Mouse (Mus musculus): Measurements from ENCODE around the gene Dnm2. TPM values are rescaled to one million over a fixed set of nuclear protein-coding genes. Genes with fewer than 3 reads are reported as not detected.

Gene Dnm2
- polyA plus RNA-seq, 1 experiment = 67.9 TPM

DNA sequence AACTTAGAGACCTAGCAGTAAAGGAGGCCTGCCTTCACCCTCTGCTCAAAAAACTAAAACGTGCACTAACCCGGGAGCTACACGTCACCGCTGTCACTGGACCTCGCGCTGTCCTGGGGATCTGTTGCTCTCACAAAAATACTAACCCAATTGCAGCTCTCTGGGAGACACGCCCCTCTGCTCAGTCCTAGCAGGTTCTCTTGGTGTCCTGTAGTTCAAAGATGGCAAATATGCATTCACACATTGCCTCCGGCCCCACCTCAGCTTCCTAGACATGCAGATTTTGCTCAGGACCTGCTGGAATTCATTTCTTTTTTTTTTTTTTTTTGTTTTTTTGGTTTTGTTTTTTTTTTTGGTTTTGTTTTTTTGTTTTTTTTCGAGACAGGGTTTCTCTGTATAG, 66.0 kb downstream of the Dnm2 start:
- TF ChIP-seq POLR2A (IDR thresholded peaks at IDR 0.05; ENCODE audit: extremely low read depth, insufficient read depth, low read length) (no peak), CTCF (IDR thresholded peaks at IDR 0.05; ENCODE audit: extremely low read depth, insufficient read depth, low read length) (no peak)
- no peak overlapping the region for H3K4me3 ChIP-seq (ENCODE audit: insufficient read depth, low read length)
- no peak overlapping the region for H3K27ac ChIP-seq (ENCODE audit: insufficient read depth, low read length)
- peaks cover 7% of the 10 kb centered on the region; the same call in 1 of the 2 replicates for H3K4me1 ChIP-seq (ENCODE audit: control insufficient read depth, insufficient read depth, low read length)

DNA sequence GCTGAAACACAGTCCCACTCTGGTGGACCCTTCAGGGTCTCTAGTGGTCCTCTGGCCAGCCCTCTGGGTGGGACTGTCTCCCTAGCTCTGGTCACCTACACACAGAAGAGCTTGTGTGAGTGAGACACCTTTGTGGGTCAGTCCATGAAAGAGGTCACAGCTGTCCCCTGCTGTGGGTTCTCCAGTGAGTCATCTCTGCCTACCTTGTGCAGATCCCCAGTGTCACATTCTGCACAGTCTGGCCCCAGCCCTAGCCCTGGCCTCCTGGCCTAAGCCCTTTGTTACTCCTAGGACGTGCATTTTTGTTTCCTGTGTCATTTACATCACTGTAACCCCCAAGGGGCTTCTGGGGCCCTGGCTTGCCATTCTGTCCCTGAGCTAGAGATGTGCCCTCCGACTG, 69.2 kb downstream of the Dnm2 start:
- no peak overlapping the region for H3K27ac ChIP-seq (ENCODE audit: insufficient read depth, low read length)
- peaks cover 7% of the 10 kb centered on the region; the same call in 1 of the 2 replicates for H3K4me1 ChIP-seq (ENCODE audit: control insufficient read depth, insufficient read depth, low read length)
- TF ChIP-seq CTCF (IDR thresholded peaks at IDR 0.05; ENCODE audit: extremely low read depth, insufficient read depth, low read length) (no peak), POLR2A (IDR thresholded peaks at IDR 0.05; ENCODE audit: extremely low read depth, insufficient read depth, low read length) (no peak)

DNA sequence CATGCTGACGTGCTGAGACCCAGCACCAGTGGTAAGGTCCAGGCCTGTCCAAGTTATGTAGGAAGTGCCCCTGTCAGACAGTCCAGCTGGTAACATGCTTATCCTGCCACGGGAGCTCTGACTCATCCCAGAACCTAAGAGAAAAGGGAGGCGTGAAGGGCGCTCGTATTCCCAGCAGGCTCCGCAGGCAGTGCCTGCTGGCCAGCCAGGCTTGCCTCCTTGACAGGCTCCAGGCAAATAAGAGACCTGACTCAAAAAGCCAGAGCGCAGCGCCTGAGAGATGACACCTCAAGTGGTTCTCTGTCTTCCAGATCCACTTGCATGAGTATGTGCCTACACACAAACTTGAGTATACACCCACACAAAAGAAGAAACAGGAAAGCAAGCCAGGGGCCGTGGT, 70.0 kb downstream of the Dnm2 start:
- H3K27ac ChIP-seq (ENCODE audit: insufficient read depth, low read length) = no peak overlapping the region
- H3K4me1 ChIP-seq (ENCODE audit: control insufficient read depth, insufficient read depth, low read length) = peaks cover 7% of the 10 kb centered on the region; the same call in 1 of the 2 replicates
- H3K4me3 ChIP-seq (ENCODE audit: insufficient read depth, low read length) = no peak overlapping the region
- TF ChIP-seq CTCF (IDR thresholded peaks at IDR 0.05; ENCODE audit: extremely low read depth, insufficient read depth, low read length) (no peak), POLR2A (IDR thresholded peaks at IDR 0.05; ENCODE audit: extremely low read depth, insufficient read depth, low read length) (no peak)

More for the DNA sequence above, 69.2 kb downstream of the Dnm2 start:
- H3K4me3 ChIP-seq (ENCODE audit: insufficient read depth, low read length) = no peak overlapping the region

DNA sequence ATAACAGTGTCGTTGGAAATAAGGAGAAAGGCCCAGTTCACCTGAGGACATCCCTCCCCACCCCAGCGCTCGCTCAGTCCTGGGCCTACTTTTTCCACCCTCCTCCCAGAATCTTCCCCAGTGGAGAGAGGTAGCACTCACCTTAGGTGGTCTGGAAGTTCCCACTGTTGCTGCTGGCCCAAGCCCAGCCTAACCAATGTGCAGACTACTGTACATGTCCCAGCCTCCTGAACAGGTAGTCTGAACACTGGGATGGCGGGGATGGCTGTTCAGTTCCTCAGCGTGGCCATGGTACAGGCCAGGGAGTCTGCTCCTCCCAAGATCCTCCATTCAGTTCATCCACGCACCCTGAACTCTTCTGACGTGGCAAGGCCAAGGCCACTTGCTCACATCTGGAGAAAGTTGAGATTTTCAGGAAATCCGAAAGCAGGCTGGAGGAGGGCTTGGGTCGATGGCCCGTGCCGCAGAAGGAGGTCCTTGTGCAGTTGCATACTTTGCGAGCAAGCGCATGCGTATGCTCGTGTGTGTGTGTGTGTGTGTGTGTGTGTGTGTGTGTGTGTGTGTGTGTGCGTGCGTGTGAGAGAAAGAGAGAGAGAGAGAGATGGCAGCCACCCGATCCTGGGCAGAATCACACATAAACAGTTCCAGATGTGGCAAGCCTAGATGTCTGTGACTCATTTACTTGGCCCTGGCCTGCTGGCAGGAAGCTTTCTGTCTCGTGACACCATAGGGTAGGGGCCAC, 71.8 kb downstream of the Dnm2 start:
- Histone ChIP-seq H3K27ac (ENCODE audit: insufficient read depth, low read length) (no peak overlapping the region), H3K4me1 (ENCODE audit: control insufficient read depth, insufficient read depth, low read length) (peaks cover 7% of the 10 kb centered on the region; the same call in 1 of the 2 replicates), H3K4me3 (ENCODE audit: insufficient read depth, low read length) (no peak overlapping the region)
- TF ChIP-seq POLR2A (IDR thresholded peaks at IDR 0.05; ENCODE audit: extremely low read depth, insufficient read depth, low read length) = no peak
- TF ChIP-seq CTCF (IDR thresholded peaks at IDR 0.05; ENCODE audit: extremely low read depth, insufficient read depth, low read length) = no peak

DNA sequence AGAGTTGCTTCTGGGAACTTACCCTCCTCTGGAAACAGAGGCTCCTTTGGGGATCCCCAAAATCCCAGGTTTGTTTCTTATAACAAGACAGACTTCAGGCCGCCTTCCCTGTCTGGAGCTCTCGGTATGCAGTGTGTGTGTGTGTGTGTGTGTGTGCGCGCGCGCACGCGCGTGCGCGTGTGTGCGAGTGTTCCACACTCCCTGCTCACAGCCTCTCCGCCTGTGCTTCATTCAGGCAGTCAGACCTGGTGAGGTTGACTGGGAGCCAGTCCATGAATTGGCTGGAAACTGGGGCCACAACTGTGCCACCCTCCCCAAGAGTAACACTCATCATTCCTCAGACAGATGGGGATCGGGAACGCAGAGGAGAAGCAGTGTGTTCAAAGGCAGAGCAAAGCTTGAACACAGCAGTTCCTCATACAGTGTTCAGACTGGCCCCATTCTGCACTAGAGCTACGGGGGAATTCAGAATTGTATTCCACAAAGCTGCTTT, 72.4 kb downstream of the Dnm2 start:
- no peak overlapping the region for H3K27ac ChIP-seq (ENCODE audit: insufficient read depth, low read length)
- H3K4me3 ChIP-seq (ENCODE audit: insufficient read depth, low read length) = no peak overlapping the region
- no peak for TF ChIP-seq CTCF (IDR thresholded peaks at IDR 0.05; ENCODE audit: extremely low read depth, insufficient read depth, low read length)
- TF ChIP-seq POLR2A (IDR thresholded peaks at IDR 0.05; ENCODE audit: extremely low read depth, insufficient read depth, low read length) = no peak
- peaks cover 7% of the 10 kb centered on the region; the same call in 1 of the 2 replicates for H3K4me1 ChIP-seq (ENCODE audit: control insufficient read depth, insufficient read depth, low read length)

DNA sequence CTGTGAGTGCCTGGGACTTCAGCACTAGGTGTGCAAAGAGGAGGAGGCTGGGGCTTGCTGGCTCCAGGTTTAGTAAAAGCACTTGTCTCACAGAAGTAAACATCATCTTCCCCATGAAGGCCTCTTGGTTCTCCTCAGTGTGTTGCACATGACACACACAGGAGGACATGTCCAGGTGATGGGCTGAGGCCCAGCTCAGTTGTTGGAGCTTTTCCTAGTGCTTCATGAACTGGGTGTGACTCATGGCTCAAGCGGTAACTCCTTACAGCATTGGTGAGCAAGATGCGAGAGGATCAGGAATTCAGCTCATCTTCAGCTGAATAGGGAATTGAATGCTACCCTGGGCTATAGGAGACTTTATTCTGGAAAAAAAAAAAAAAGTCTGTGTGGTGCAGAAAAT, 73.0 kb downstream of the Dnm2 start:
- H3K27ac ChIP-seq (ENCODE audit: insufficient read depth, low read length) = no peak overlapping the region

DNA sequence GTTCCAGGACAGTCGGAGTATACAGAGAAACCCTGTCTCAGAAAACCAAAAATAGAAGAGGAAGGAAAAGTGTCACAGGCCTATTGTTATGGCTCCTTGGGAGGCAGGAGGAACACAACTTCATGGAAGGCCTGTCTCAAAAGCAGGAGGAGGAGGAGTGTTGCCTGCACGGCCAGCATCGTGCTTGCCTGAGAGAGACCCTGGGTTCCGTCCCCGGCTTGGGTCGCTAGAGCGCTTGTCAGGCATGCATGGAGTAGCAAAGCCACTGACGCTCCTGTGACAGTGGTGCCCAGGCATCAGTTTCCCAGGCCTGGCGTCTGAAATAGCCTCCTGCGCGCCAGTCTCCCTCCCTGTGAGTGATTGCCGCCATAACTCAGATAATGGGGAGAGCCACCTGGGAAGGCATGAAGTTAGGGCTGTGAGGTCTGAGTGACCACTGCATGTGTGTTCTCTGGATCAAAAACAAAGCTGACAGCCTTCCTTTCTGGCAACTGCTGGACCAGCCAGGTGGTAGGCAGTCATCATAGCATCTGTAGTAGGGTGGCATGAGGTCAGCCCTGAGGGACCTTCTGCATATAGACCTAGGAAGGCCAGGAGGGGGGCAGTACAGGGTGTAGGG, 73.7 kb downstream of the Dnm2 start:
- Histone ChIP-seq H3K4me1 (ENCODE audit: control insufficient read depth, insufficient read depth, low read length) (peaks cover 7% of the 10 kb centered on the region; the same call in 1 of the 2 replicates), H3K4me3 (ENCODE audit: insufficient read depth, low read length) (no peak overlapping the region), H3K27ac (ENCODE audit: insufficient read depth, low read length) (no peak overlapping the region)
- TF ChIP-seq CTCF (IDR thresholded peaks at IDR 0.05; ENCODE audit: extremely low read depth, insufficient read depth, low read length) (no peak), POLR2A (IDR thresholded peaks at IDR 0.05; ENCODE audit: extremely low read depth, insufficient read depth, low read length) (no peak)

More for the DNA sequence above, 73.0 kb downstream of the Dnm2 start:
- peaks cover 7% of the 10 kb centered on the region; the same call in 1 of the 2 replicates for H3K4me1 ChIP-seq (ENCODE audit: control insufficient read depth, insufficient read depth, low read length)
- TF ChIP-seq POLR2A (IDR thresholded peaks at IDR 0.05; ENCODE audit: extremely low read depth, insufficient read depth, low read length) = no peak
- TF ChIP-seq CTCF (IDR thresholded peaks at IDR 0.05; ENCODE audit: extremely low read depth, insufficient read depth, low read length) = no peak
- no peak overlapping the region for H3K4me3 ChIP-seq (ENCODE audit: insufficient read depth, low read length)

DNA sequence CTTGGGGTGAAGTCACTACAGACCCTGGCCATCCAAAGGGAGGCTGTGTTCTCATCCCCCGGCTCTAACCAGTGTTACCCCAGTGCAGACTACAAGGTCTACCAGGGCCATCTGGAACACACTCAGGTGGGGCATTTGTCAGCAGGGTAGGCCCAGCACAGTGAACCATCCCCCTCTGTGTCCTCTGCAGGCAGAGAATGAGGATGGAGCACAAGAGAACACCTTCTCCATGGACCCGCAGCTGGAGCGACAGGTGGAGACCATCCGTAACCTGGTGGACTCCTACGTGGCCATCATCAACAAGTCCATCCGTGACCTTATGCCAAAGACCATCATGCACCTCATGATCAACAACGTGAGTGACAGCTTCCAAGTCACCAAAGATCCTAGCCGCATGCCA, 78.6 kb downstream of the Dnm2 start:
- Histone ChIP-seq H3K4me3 (ENCODE audit: insufficient read depth, low read length) (no peak overlapping the region), H3K4me1 (ENCODE audit: control insufficient read depth, insufficient read depth, low read length) (no peaks in the 10 kb centered on the region), H3K27ac (ENCODE audit: insufficient read depth, low read length) (no peak overlapping the region)
- TF ChIP-seq CTCF (IDR thresholded peaks at IDR 0.05; ENCODE audit: extremely low read depth, insufficient read depth, low read length) (no peak), POLR2A (IDR thresholded peaks at IDR 0.05; ENCODE audit: extremely low read depth, insufficient read depth, low read length) (no peak)

DNA sequence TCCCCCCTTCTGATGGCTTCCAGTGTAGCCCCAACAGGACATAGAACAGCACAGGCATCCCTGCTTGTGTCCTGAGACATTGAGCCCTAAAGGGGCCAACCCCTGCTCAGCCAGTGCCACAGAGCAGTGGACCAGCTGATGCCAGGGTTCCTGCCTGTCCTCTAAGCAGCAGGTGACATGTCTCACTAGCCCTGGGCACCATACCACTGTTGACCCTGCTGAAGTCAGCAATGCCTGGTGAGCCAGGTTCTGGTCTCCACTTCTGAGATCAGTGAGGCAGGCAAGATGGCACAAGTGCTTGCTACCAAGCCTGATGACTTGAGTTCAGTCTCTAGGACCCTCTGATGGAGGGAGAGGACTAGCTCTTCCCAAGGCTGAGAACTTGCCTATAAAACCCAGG, 81.1 kb downstream of the Dnm2 start:
- Histone ChIP-seq H3K4me1 (ENCODE audit: control insufficient read depth, insufficient read depth, low read length) (no peaks in the 10 kb centered on the region), H3K27ac (ENCODE audit: insufficient read depth, low read length) (no peak overlapping the region), H3K4me3 (ENCODE audit: insufficient read depth, low read length) (no peak overlapping the region)
- no peak for TF ChIP-seq POLR2A (IDR thresholded peaks at IDR 0.05; ENCODE audit: extremely low read depth, insufficient read depth, low read length)
- no peak for TF ChIP-seq CTCF (IDR thresholded peaks at IDR 0.05; ENCODE audit: extremely low read depth, insufficient read depth, low read length)
